In the genomic region with DNA sequence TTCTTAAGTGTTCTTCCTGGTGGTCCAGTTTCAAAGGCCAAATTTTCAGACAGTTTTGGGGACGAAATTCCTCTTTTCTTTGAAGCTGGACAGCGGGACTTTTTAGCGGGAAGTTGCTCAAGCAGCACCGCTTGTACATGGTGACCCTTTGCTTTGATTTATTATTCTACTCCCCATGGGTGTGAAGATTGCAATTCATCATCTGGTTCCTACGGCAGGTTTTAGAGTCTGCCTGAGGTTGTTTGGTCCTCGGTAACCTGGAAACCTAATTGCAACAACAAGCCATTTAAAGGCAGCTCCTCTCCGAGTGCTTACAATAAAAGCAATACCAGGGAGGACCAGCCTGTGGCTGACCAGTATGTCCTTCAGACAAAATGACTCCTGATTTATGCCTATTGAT, we compare ENCODE assay signal across 16 mouse cellular contexts. TPM values are rescaled to one million over a fixed set of nuclear protein-coding genes. Genes with fewer than 3 reads are reported as not detected.
DNase-seq lines count a peak whose midpoint lies in the region; ATAC-seq and TF ChIP-seq lines count a peak whose summit lies in the region.
"Had no signal": no experiment of that assay in that cellular context is flagged by ENCODE, and none has a peak within 500 bp of the region (broad histone marks: within the 10 kb centered on the region; RNA-seq: fewer than 3 reads in every experiment).

No protein-coding gene starts in this region.

- no peak for TF ChIP-seq CTCF in forebrain, postnatal 0 days (IDR thresholded peaks at IDR 0.05; ENCODE audit: low read depth)
- no peak for TF ChIP-seq CTCF in hindbrain, postnatal 0 days (IDR thresholded peaks at IDR 0.05; ENCODE audit: low read depth)

- no peak for DNase-seq in forebrain, postnatal 0 days
- DNase-seq in forebrain, embryonic 11.5 days (ENCODE audit: low spot score), result no peak
- DNase-seq in midbrain, embryonic 14.5 days, result peak; percentile 23
- DNase-seq in midbrain, embryonic 11.5 days (ENCODE audit: low spot score, missing footprints), result no peak
- DNase-seq in hindbrain, postnatal 0 days (ENCODE audit: low spot score), result peak; percentile 25
- DNase-seq in urinary bladder, postnatal 14 days (ENCODE audit: low spot score), result no peak
- DNase-seq in spleen, postnatal 4 days (ENCODE audit: low spot score in 2 of 2), result no peak
- DNase-seq: cerebellum, postnatal 10 days; right cerebral cortex, postnatal 14 days had no signal

- H3K36me3 ChIP-seq in forebrain, postnatal 0 days (ENCODE audit: insufficient read depth), result no peaks in the 10 kb centered on the region
- no peaks in the 10 kb centered on the region for H3K36me3 ChIP-seq in forebrain, embryonic 11.5 days (ENCODE audit: control insufficient read depth, insufficient read depth, low read length)
- no peaks in the 10 kb centered on the region for H3K36me3 ChIP-seq in midbrain, embryonic 14.5 days (ENCODE audit: control insufficient read depth, insufficient read depth, low read length)
- H3K36me3 ChIP-seq in midbrain, embryonic 11.5 days (ENCODE audit: control insufficient read depth, insufficient read depth, low read length), result no peaks in the 10 kb centered on the region
- no peaks in the 10 kb centered on the region for H3K36me3 ChIP-seq in hindbrain, postnatal 0 days (ENCODE audit: insufficient read depth, low read length)
- H3K36me3 ChIP-seq in neural tube, embryonic 14.5 days (ENCODE audit: control insufficient read depth, insufficient read depth, low read length), result no peaks in the 10 kb centered on the region
- H3K36me3 ChIP-seq: G1E had no signal

- H3K4me3 ChIP-seq in forebrain, postnatal 0 days (ENCODE audit: low read depth, low read length), result no peak overlapping the region
- no peak overlapping the region for H3K4me3 ChIP-seq in forebrain, embryonic 11.5 days (ENCODE audit: low read depth, low read length)
- no peak overlapping the region for H3K4me3 ChIP-seq in midbrain, embryonic 14.5 days (replicated peaks; ENCODE audit: low read depth, low read length)
- H3K4me3 ChIP-seq in midbrain, embryonic 11.5 days (ENCODE audit: low read depth, low read length), result no peak overlapping the region
- H3K4me3 ChIP-seq in hindbrain, postnatal 0 days (ENCODE audit: low read length), result no peak overlapping the region
- H3K4me3 ChIP-seq in neural tube, embryonic 14.5 days (ENCODE audit: low read depth, low read length), result no peak overlapping the region
- H3K4me3 ChIP-seq: left cerebral cortex, adult 2 months; megakaryocyte, embryonic 14.5 days had no signal

- WGBS in forebrain, postnatal 0 days, result 39% methylated on average over 7 of the region's 7 CpGs
- 34% methylated on average over 7 of the region's 7 CpGs for WGBS in forebrain, embryonic 11.5 days
- 35% methylated on average over 7 of the region's 7 CpGs for WGBS in midbrain, embryonic 14.5 days
- WGBS in midbrain, embryonic 11.5 days, result 48% methylated on average over 7 of the region's 7 CpGs
- 16% methylated on average over 7 of the region's 7 CpGs for WGBS in hindbrain, postnatal 0 days
- 1% methylated on average over 7 of the region's 7 CpGs for WGBS in neural tube, embryonic 14.5 days

- H3K27ac ChIP-seq in forebrain, postnatal 0 days (ENCODE audit: low read depth, low read length), result no peak overlapping the region
- H3K27ac ChIP-seq in forebrain, embryonic 11.5 days (ENCODE audit: low read depth, low read length), result no peak overlapping the region
- H3K27ac ChIP-seq in midbrain, embryonic 14.5 days (replicated peaks; ENCODE audit: low read depth, low read length), result no peak overlapping the region
- H3K27ac ChIP-seq in midbrain, embryonic 11.5 days (ENCODE audit: low read depth, low read length), result no peak overlapping the region
- no peak overlapping the region for H3K27ac ChIP-seq in hindbrain, postnatal 0 days
- H3K27ac ChIP-seq in neural tube, embryonic 14.5 days (ENCODE audit: low read depth, low read length), result no peak overlapping the region
- H3K27ac ChIP-seq: left cerebral cortex, adult 2 months had no signal

- H3K4me2 ChIP-seq in forebrain, postnatal 0 days (ENCODE audit: low read depth), result no peak overlapping the region
- H3K4me2 ChIP-seq in forebrain, embryonic 11.5 days (ENCODE audit: low read depth, low read length, severe bottlenecking), result no peak overlapping the region
- no peak overlapping the region for H3K4me2 ChIP-seq in midbrain, embryonic 14.5 days (ENCODE audit: low read length)
- no peak overlapping the region for H3K4me2 ChIP-seq in midbrain, embryonic 11.5 days
- H3K4me2 ChIP-seq in hindbrain, postnatal 0 days (ENCODE audit: low read depth, low read length), result no peak overlapping the region
- H3K4me2 ChIP-seq in neural tube, embryonic 14.5 days (ENCODE audit: low read depth, low read length), result no peak overlapping the region
- H3K4me2 ChIP-seq: liver, embryonic 11.5 days had no signal

- H3K9ac ChIP-seq in forebrain, postnatal 0 days, result no peak overlapping the region
- H3K9ac ChIP-seq in forebrain, embryonic 11.5 days (ENCODE audit: low read length), result no peak overlapping the region
- H3K9ac ChIP-seq in midbrain, embryonic 14.5 days (replicated peaks; ENCODE audit: low read length), result no peak overlapping the region
- no peak overlapping the region for H3K9ac ChIP-seq in midbrain, embryonic 11.5 days (ENCODE audit: low read length)
- H3K9ac ChIP-seq in hindbrain, postnatal 0 days (replicated peaks; ENCODE audit: low read length), result no peak overlapping the region
- H3K9ac ChIP-seq in neural tube, embryonic 14.5 days (replicated peaks; ENCODE audit: low read depth, low read length), result no peak overlapping the region

- no peaks in the 10 kb centered on the region for H3K27me3 ChIP-seq in forebrain, postnatal 0 days (ENCODE audit: insufficient read depth, low read length)
- no peaks in the 10 kb centered on the region for H3K27me3 ChIP-seq in forebrain, embryonic 11.5 days (ENCODE audit: control insufficient read depth, insufficient read depth, low read length)
- no peaks in the 10 kb centered on the region for H3K27me3 ChIP-seq in midbrain, embryonic 14.5 days (ENCODE audit: control insufficient read depth, insufficient read depth, low read length)
- H3K27me3 ChIP-seq in midbrain, embryonic 11.5 days (ENCODE audit: control insufficient read depth, insufficient read depth, low read length), result no peaks in the 10 kb centered on the region
- no peaks in the 10 kb centered on the region for H3K27me3 ChIP-seq in hindbrain, postnatal 0 days (ENCODE audit: insufficient read depth, low read length)
- H3K27me3 ChIP-seq in neural tube, embryonic 14.5 days (ENCODE audit: control insufficient read depth, insufficient read depth, low read length), result no peaks in the 10 kb centered on the region

- H3K9me3 ChIP-seq in forebrain, postnatal 0 days (ENCODE audit: low read length), result no peaks in the 10 kb centered on the region
- no peaks in the 10 kb centered on the region for H3K9me3 ChIP-seq in forebrain, embryonic 11.5 days (ENCODE audit: control insufficient read depth, low read length)
- H3K9me3 ChIP-seq in midbrain, embryonic 14.5 days (ENCODE audit: control insufficient read depth, low read length), result no peaks in the 10 kb centered on the region
- H3K9me3 ChIP-seq in midbrain, embryonic 11.5 days (ENCODE audit: control insufficient read depth, low read length), result no peaks in the 10 kb centered on the region
- H3K9me3 ChIP-seq in hindbrain, postnatal 0 days (ENCODE audit: low read length), result no peaks in the 10 kb centered on the region
- H3K9me3 ChIP-seq in neural tube, embryonic 14.5 days (ENCODE audit: control insufficient read depth, low read length), result no peaks in the 10 kb centered on the region
- H3K9me3 ChIP-seq: G1E had no signal

- H3K4me1 ChIP-seq in forebrain, postnatal 0 days (ENCODE audit: insufficient read depth), result no peaks in the 10 kb centered on the region
- H3K4me1 ChIP-seq in forebrain, embryonic 11.5 days (replicated peaks; ENCODE audit: control insufficient read depth, insufficient read depth, low read length), result no peaks in the 10 kb centered on the region
- H3K4me1 ChIP-seq in midbrain, embryonic 14.5 days (ENCODE audit: control insufficient read depth, insufficient read depth, low read length), result no peaks in the 10 kb centered on the region
- no peaks in the 10 kb centered on the region for H3K4me1 ChIP-seq in midbrain, embryonic 11.5 days (ENCODE audit: control insufficient read depth, insufficient read depth, low read length)
- no peaks in the 10 kb centered on the region for H3K4me1 ChIP-seq in hindbrain, postnatal 0 days (ENCODE audit: insufficient read depth, low read length)
- no peaks in the 10 kb centered on the region for H3K4me1 ChIP-seq in neural tube, embryonic 14.5 days (ENCODE audit: control insufficient read depth, insufficient read depth, low read length)
- H3K4me1 ChIP-seq: megakaryocyte, embryonic 14.5 days had no signal

- ATAC-seq in forebrain, postnatal 0 days, result peak; percentile 62
- ATAC-seq in forebrain, embryonic 11.5 days (replicated peaks; ENCODE audit: low FRiP score), result no peak
- ATAC-seq in midbrain, embryonic 14.5 days (ENCODE audit: low FRiP score, low TSS enrichment), result no peak
- ATAC-seq in midbrain, embryonic 11.5 days (ENCODE audit: low FRiP score), result no peak
- ATAC-seq in hindbrain, postnatal 0 days, result 0 out of 2 replicates have a peak, but pooled peaks have one; percentile 18
- peak; percentile 58; the same call in 1 of the 2 replicates for ATAC-seq in neural tube, embryonic 14.5 days (ENCODE audit: low read depth)

RNA-seq across cellular contexts. Expression of a gene that starts 21.5 kb away (rescaled TPM):
- 2.2 and 3.2 TPM in 2 replicates for total RNA-seq in forebrain, postnatal 0 days (2014; rRNA removed)
- 3.7 and 4.8 TPM in 2 replicates for polyA plus RNA-seq in forebrain, postnatal 0 days (2015; fragmentation: Nextera tagmentation; extraction: Ambion mirVana)
- polyA plus RNA-seq in forebrain, embryonic 11.5 days (2014; fragmentation: Nextera tagmentation; extraction: Ambion mirVana), result 1.1 and 1.4 TPM in 2 replicates
- polyA plus RNA-seq in midbrain, embryonic 14.5 days (2014; fragmentation: Nextera tagmentation; extraction: Ambion mirVana), result 4.3 and 5.1 TPM in 2 replicates
- 1.8 and 2.1 TPM in 2 replicates for polyA plus RNA-seq in midbrain, embryonic 11.5 days (2014; fragmentation: Nextera tagmentation; extraction: Ambion mirVana)
- 1.6 and 2.0 TPM in 2 replicates for total RNA-seq in hindbrain, postnatal 0 days (2014; rRNA removed)
- polyA plus RNA-seq in hindbrain, postnatal 0 days (2015; fragmentation: Nextera tagmentation; extraction: Ambion mirVana), result 6.0 and 6.4 TPM in 2 replicates
- 2.0 and 2.5 TPM in 2 replicates for polyA plus RNA-seq in neural tube, embryonic 14.5 days (2014; fragmentation: Nextera tagmentation; extraction: Ambion mirVana)
- total RNA-seq: neutrophil, adult 5-6 weeks had no signal
- polyA plus RNA-seq: C2C12, G1E had no signal

RNA-seq across cellular contexts. Expression of a gene that starts 57.1 kb away (rescaled TPM):
- total RNA-seq in forebrain, postnatal 0 days (2014; rRNA removed), result 31.9 and 37.0 TPM in 2 replicates
- polyA plus RNA-seq in forebrain, postnatal 0 days (2015; fragmentation: Nextera tagmentation; extraction: Ambion mirVana), result 6.9 and 11.6 TPM in 2 replicates
- polyA plus RNA-seq in forebrain, embryonic 11.5 days (2014; fragmentation: Nextera tagmentation; extraction: Ambion mirVana), result 24.7 and 25.9 TPM in 2 replicates
- 19.3 and 25.2 TPM in 2 replicates for polyA plus RNA-seq in midbrain, embryonic 14.5 days (2014; fragmentation: Nextera tagmentation; extraction: Ambion mirVana)
- polyA plus RNA-seq in midbrain, embryonic 11.5 days (2014; fragmentation: Nextera tagmentation; extraction: Ambion mirVana), result 24.3 and 31.9 TPM in 2 replicates
- 19.1 and 27.2 TPM in 2 replicates for total RNA-seq in hindbrain, postnatal 0 days (2014; rRNA removed)
- polyA plus RNA-seq in hindbrain, postnatal 0 days (2015; fragmentation: Nextera tagmentation; extraction: Ambion mirVana), result 9.9 and 12.7 TPM in 2 replicates
- 25.9 and 27.2 TPM in 2 replicates for polyA plus RNA-seq in neural tube, embryonic 14.5 days (2014; fragmentation: Nextera tagmentation; extraction: Ambion mirVana)

Comparison
In these comparisons a context has a peak if more than half of its experiments do, and no peak if none do; other contexts are left out.
1. ATAC-seq: peak in forebrain, postnatal 0 days (single experiment), hindbrain, postnatal 0 days (single experiment) and neural tube, embryonic 14.5 days (single experiment); none in forebrain, embryonic 11.5 days (single experiment), midbrain, embryonic 14.5 days (single experiment) and midbrain, embryonic 11.5 days (single experiment).
2. DNase-seq: peak in midbrain, embryonic 14.5 days (single experiment) and hindbrain, postnatal 0 days (single experiment); none in forebrain, postnatal 0 days (single experiment), forebrain, embryonic 11.5 days (single experiment), midbrain, embryonic 11.5 days (single experiment), urinary bladder, postnatal 14 days (single experiment) and spleen, postnatal 4 days (0 of 2).